Mouse (Mus musculus): ENCODE data around the gene Sgms2. TPM values are rescaled to one million over a fixed set of nuclear protein-coding genes. Genes with fewer than 3 reads are reported as not detected.

The Sgms2 gene
- polyA plus RNA-seq, 1 experiment from 2014 or later = 4.6 TPM

DNA sequence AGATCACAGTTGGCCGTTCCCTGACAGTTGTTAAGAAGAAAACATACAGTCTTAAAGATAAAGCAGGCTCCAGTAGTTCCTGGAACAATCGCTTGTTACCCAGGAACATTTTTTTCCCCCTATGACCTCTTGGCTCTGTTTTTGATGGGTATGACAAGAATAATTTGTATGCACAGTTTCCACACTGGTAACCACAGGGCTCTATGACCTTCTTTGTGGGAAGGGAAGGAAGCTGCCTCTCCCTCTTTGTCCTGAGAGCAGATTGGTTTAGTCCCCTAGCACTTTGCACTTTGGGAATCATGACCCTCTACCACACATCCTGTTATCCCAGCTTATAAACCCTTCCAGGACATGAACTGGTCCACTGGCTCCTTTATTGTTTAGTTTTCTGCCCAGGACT lies 16.8 kb upstream of the Sgms2 start:
- ATAC-seq (ENCODE audit: low FRiP score) = no peak
- no peaks in the 10 kb centered on the region for H3K36me3 ChIP-seq (replicated peaks; ENCODE audit: control insufficient read depth, insufficient read depth)

DNA sequence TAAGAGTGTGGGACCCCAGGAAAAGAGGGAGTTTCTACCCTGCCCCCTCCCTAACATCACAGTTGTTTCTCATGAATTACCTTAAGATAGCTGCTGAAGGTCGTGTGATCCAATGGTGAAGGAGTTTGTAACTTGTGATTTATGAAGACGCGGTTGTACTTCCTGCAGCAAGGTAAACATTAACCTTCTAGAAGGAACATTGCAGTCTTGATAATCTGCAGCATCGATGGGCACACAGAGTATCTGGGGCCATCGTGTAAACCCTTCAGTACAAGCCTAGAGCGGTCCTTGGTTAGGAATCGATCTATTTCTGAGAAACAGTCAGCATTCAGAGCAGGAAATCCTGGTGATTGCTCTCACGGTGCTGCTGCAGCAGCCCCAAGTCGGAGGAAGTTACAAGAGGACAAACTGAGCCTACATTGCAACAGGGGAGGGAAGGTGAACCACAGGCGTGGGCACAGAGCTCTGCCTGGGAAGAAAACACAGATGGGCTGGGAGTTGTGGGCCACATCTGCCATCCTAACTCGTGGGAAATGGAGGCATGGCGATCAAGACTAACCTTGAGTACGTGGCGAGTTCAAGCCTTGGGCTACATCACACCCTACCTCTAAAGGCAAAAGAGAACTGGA lies 13.5 kb upstream of the Sgms2 start:
- no peak for DNase-seq (ENCODE audit: low spot score)
- Histone ChIP-seq H3K9ac (no peak overlapping the region), H3K27me3 (ENCODE audit: control insufficient read depth, insufficient read depth, low read length) (peaks cover 4% of the 10 kb centered on the region), H3K27ac (no peak overlapping the region), H3K4me2 (replicated peaks) (no peak overlapping the region), H3K36me3 (replicated peaks; ENCODE audit: control insufficient read depth, insufficient read depth) (no peaks in the 10 kb centered on the region), H3K9me3 (ENCODE audit: control insufficient read depth, low read length) (no peaks in the 10 kb centered on the region), H3K4me1 (replicated peaks; ENCODE audit: control insufficient read depth, insufficient read depth, low read length) (no peaks in the 10 kb centered on the region), H3K4me3 (replicated peaks; ENCODE audit: low read length) (no peak overlapping the region)
- WGBS = 87% methylated on average over 14 of the region's 14 CpGs
- no peak for ATAC-seq (ENCODE audit: low FRiP score)

More for the DNA sequence above, 16.8 kb upstream of the Sgms2 start:
- no peak overlapping the region for H3K4me2 ChIP-seq (replicated peaks)
- H3K9me3 ChIP-seq (ENCODE audit: control insufficient read depth, low read length) = no peaks in the 10 kb centered on the region
- DNase-seq (ENCODE audit: low spot score) = no peak
- H3K4me3 ChIP-seq (replicated peaks; ENCODE audit: low read length) = no peak overlapping the region
- no peak overlapping the region for H3K27ac ChIP-seq
- no peaks in the 10 kb centered on the region for H3K4me1 ChIP-seq (replicated peaks; ENCODE audit: control insufficient read depth, insufficient read depth, low read length)
- 77% methylated on average over 2 of the region's 2 CpGs for WGBS
- H3K27me3 ChIP-seq (ENCODE audit: control insufficient read depth, insufficient read depth, low read length) = peaks cover 4% of the 10 kb centered on the region
- H3K9ac ChIP-seq = no peak overlapping the region

DNA sequence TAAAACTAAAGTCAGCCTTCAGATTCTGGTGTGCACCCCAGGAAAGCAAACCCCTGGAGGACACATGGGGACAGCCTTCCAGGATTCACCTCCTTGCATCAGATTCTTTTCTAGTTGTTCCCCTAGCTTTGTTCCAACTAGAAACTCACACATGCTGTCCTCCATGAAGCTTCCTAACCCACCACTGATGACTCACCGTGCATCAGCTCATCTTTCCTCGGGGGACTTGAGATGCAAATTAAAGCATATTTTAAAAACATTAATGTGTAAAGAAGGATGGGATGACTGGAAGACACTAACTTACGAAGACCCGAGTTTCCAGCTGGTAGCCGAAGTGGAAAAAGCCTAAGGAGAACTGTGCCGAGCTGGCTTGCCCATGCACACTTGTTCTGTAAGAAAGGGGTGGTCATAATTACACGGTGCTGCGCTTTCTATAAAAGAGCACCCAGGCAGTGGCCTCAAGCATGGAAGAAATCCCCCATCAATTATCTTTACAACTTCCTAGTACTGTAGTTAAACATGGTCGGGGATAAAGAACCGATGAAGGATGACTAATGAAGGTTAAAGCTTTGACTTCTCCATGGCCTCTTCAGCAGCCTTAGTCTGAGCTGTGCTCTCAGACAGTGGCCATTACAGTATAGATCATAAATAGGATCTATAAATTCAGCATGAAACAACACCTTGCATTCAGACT lies 10.6 kb upstream of the Sgms2 start:
- 45% methylated on average over 10 of the region's 10 CpGs for WGBS
- H3K9ac ChIP-seq = no peak overlapping the region
- H3K27ac ChIP-seq = no peak overlapping the region
- no peak for DNase-seq (ENCODE audit: low spot score)
- no peaks in the 10 kb centered on the region for H3K9me3 ChIP-seq (ENCODE audit: control insufficient read depth, low read length)
- ATAC-seq (ENCODE audit: low FRiP score) = no peak
- H3K4me3 ChIP-seq (replicated peaks; ENCODE audit: low read length) = no peak overlapping the region
- no peak overlapping the region for H3K4me2 ChIP-seq (replicated peaks)
- no peaks in the 10 kb centered on the region for H3K36me3 ChIP-seq (replicated peaks; ENCODE audit: control insufficient read depth, insufficient read depth)
- no peaks in the 10 kb centered on the region for H3K4me1 ChIP-seq (replicated peaks; ENCODE audit: control insufficient read depth, insufficient read depth, low read length)
- peaks cover 4% of the 10 kb centered on the region; the same call in 1 of the 2 replicates for H3K27me3 ChIP-seq (ENCODE audit: control insufficient read depth, insufficient read depth, low read length)

DNA sequence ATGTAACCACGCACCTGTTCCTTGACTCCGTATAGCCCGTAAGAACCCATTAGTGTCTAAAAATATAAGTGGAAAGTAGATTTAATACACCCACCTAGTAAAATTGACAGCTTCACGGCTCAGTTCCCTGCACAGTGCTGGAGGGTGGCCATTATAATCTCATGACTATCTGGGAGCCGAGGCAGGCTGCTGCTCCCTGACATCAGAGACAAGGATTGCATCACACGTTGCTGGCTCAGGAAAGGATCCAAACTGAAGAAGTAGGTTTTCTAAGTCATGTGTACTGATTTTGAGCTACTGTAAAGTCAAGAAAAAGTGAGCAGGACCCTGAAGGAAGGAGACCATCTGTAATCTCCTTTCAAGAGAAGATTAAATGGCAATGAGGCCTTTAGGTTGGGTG lies 8.4 kb upstream of the Sgms2 start:
- no peak overlapping the region for H3K4me3 ChIP-seq (replicated peaks; ENCODE audit: low read length)
- H3K9ac ChIP-seq = no peak overlapping the region
- H3K27me3 ChIP-seq (ENCODE audit: control insufficient read depth, insufficient read depth, low read length) = peaks cover under 1% of the 10 kb centered on the region; the same call in 1 of the 2 replicates
- no peak for ATAC-seq (ENCODE audit: low FRiP score)
- no peak overlapping the region for H3K4me2 ChIP-seq (replicated peaks)
- no peaks in the 10 kb centered on the region for H3K4me1 ChIP-seq (replicated peaks; ENCODE audit: control insufficient read depth, insufficient read depth, low read length)
- no peaks in the 10 kb centered on the region for H3K36me3 ChIP-seq (replicated peaks; ENCODE audit: control insufficient read depth, insufficient read depth)
- no peak for DNase-seq (ENCODE audit: low spot score)
- no peak overlapping the region for H3K27ac ChIP-seq
- H3K9me3 ChIP-seq (ENCODE audit: control insufficient read depth, low read length) = no peaks in the 10 kb centered on the region
- 79% methylated on average over 6 of the region's 6 CpGs for WGBS

DNA sequence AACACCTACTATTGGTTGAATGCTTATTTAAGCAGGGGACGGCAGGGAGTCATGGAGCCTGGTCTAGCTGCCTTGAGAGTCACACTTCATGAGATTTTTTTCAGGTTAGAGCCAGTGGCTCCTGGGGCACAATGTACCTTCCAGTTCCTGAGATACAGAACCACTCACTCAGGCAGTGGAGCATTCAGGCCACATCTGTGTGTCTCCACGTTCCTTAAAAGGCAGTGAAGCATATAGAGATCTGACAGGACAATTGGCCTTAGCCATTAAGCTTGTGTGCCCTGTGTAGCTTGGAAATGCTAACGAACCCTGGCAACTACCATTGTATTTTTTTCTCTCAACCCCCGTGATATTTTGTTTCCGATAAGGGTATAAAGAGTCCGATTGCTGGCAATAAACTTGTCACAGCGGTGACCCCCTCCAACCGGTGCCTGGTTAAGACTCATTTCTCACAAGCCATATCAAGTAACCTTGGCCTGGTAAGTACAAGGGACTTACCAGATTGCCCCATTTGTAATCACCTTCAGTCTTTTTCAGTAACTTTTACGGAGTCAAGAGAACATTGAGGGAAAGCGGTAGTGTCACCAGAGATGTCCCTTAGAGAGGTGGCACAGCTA lies 5.4 kb upstream of the Sgms2 start:
- no peaks in the 10 kb centered on the region for H3K9me3 ChIP-seq (ENCODE audit: control insufficient read depth, low read length)
- no peaks in the 10 kb centered on the region for H3K36me3 ChIP-seq (replicated peaks; ENCODE audit: control insufficient read depth, insufficient read depth)
- ATAC-seq (ENCODE audit: low FRiP score) = no peak
- peaks cover 17% of the 10 kb centered on the region for H3K27me3 ChIP-seq (ENCODE audit: control insufficient read depth, insufficient read depth, low read length)
- H3K9ac ChIP-seq = no peak overlapping the region
- DNase-seq (ENCODE audit: low spot score) = no peak
- no peaks in the 10 kb centered on the region for H3K4me1 ChIP-seq (replicated peaks; ENCODE audit: control insufficient read depth, insufficient read depth, low read length)
- H3K27ac ChIP-seq = no peak overlapping the region
- no peak overlapping the region for H3K4me2 ChIP-seq (replicated peaks)
- 50% methylated on average over 10 of the region's 10 CpGs for WGBS
- no peak overlapping the region for H3K4me3 ChIP-seq (replicated peaks; ENCODE audit: low read length)

DNA sequence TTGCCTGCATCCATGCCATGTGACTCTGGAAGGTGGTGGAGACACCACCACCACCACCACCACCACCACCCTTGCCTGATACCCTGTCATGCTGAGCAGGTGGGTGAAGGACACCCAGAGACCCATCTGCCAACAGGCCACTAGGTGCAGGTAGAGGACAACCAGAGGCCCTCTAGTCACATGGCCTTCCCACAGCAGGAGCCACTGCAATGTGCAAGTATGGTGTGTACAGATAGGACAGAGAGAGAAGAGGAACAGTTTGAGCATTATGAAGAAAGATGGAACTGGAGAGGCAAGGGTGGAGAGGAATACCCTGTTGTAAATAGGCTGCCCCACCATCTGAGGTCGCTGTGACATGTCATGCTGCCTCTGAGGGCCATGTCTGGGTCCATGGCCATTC lies 3.9 kb upstream of the Sgms2 start:
- WGBS = 84% methylated on average over 1 of the region's 1 CpGs

DNA sequence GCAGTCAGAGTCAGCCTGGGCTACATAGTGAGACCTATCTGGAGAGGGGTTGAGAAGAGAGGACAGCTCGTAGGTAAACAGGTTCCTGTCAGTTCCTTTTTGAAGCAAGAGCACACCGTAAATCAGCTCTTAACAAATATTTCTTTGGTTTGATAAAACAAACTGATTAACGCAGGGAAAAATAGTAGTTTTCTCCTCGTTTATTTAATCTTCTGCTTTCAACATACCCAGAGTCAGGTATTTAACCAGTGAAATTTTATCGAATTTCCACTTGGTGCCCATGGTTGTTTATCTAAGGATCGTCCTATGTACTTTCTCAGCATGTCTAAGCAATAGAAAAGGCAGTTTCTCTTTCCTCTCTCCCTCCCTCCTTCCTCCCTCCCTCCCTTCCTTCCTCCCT lies 2.0 kb upstream of the Sgms2 start:
- H3K27me3 ChIP-seq (ENCODE audit: control insufficient read depth, insufficient read depth, low read length) = peaks cover 46% of the 10 kb centered on the region
- no peak for ATAC-seq (ENCODE audit: low FRiP score)

More for the DNA sequence above, 3.9 kb upstream of the Sgms2 start:
- no peak overlapping the region for H3K27ac ChIP-seq
- H3K4me1 ChIP-seq (replicated peaks; ENCODE audit: control insufficient read depth, insufficient read depth, low read length) = no peaks in the 10 kb centered on the region
- no peak overlapping the region for H3K9ac ChIP-seq
- DNase-seq (ENCODE audit: low spot score) (no peak), ATAC-seq (ENCODE audit: low FRiP score) (no peak)
- no peaks in the 10 kb centered on the region for H3K36me3 ChIP-seq (replicated peaks; ENCODE audit: control insufficient read depth, insufficient read depth)
- H3K27me3 ChIP-seq (ENCODE audit: control insufficient read depth, insufficient read depth, low read length) = peaks cover 31% of the 10 kb centered on the region
- no peak overlapping the region for H3K4me3 ChIP-seq (replicated peaks; ENCODE audit: low read length)
- H3K9me3 ChIP-seq (ENCODE audit: control insufficient read depth, low read length) = no peaks in the 10 kb centered on the region
- H3K4me2 ChIP-seq (replicated peaks) = no peak overlapping the region

DNA sequence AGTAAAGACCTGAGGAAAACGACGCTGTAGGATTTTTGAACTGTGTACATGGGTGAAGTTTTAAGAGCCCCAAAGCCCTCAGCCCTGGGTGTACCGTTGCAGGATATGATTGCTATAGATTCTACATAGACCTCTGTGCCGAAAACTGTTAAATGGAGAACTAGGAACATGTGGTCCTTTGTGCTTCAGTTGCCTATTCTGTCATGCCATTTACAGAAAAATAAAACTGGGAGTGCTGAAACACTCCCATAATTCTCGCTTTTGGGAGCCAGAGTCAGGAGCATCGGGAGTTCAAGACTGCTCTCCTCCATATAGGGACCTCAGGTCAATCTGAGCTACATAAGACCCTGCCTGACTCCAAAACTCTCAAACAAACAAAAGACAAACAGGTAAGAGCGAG lies 769 bp upstream of the Sgms2 start:
- 93% methylated on average over 7 of the region's 7 CpGs for WGBS
- H3K9me3 ChIP-seq (ENCODE audit: control insufficient read depth, low read length) = no peaks in the 10 kb centered on the region
- no peak overlapping the region for H3K4me2 ChIP-seq (replicated peaks)
- no peak overlapping the region for H3K27ac ChIP-seq
- H3K9ac ChIP-seq = no peak overlapping the region
- H3K4me3 ChIP-seq (replicated peaks; ENCODE audit: low read length) = no peak overlapping the region
- DNase-seq (ENCODE audit: low spot score) = no peak
- no peak for ATAC-seq (ENCODE audit: low FRiP score)
- peaks cover 56% of the 10 kb centered on the region for H3K27me3 ChIP-seq (ENCODE audit: control insufficient read depth, insufficient read depth, low read length)
- no peaks in the 10 kb centered on the region for H3K4me1 ChIP-seq (replicated peaks; ENCODE audit: control insufficient read depth, insufficient read depth, low read length)
- no peaks in the 10 kb centered on the region for H3K36me3 ChIP-seq (replicated peaks; ENCODE audit: control insufficient read depth, insufficient read depth)

More for the DNA sequence above, 2.0 kb upstream of the Sgms2 start:
- Histone ChIP-seq H3K4me1 (replicated peaks; ENCODE audit: control insufficient read depth, insufficient read depth, low read length) (no peaks in the 10 kb centered on the region), H3K9ac (no peak overlapping the region), H3K4me3 (replicated peaks; ENCODE audit: low read length) (no peak overlapping the region), H3K9me3 (ENCODE audit: control insufficient read depth, low read length) (no peaks in the 10 kb centered on the region), H3K4me2 (replicated peaks) (no peak overlapping the region), H3K27ac (no peak overlapping the region), H3K36me3 (replicated peaks; ENCODE audit: control insufficient read depth, insufficient read depth) (no peaks in the 10 kb centered on the region)
- no peak for DNase-seq (ENCODE audit: low spot score)
- 73% methylated on average over 6 of the region's 6 CpGs for WGBS

DNA sequence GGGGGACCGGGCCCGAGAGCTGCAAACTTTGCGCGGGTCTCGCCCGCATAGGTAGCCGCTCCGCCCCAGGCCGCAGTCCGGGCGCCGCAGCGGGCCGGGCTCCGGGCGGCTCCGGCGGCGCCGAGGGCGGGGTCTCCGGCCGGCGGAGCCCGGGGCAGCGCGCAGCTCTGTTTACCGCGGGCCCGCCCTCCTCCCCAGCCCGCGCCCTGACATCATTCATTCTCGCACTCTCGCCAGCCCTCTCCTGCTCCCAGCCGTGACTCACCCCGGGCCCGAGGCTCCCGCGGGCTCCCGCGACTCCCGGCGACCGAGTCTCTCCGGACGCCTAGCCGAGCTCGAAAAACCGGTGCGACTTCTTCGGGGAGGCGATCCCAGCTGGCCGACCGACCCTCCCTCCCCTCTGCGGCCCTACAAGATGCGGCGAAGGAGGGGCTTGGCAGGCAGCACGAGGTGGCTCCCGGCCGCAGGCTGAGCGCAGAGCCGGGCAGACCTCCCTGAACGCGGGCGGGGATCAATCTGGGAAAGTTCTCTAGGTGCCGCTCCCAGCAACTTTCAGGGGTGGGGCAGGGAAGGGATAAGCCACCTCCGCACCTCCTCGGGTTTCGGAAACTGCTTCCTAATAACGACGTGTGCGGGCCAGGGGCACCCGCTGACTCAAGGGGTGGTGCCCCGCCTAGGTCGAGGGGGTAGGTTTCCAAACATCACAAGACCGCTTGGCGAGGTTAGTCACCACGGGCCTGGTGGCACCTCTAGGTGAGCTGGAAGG lies 885 bp downstream of the Sgms2 start:
- H3K27me3 ChIP-seq (ENCODE audit: control insufficient read depth, insufficient read depth, low read length) = peaks cover 58% of the 10 kb centered on the region

More for the DNA sequence above, 885 bp downstream of the Sgms2 start:
- no peaks in the 10 kb centered on the region for H3K36me3 ChIP-seq (replicated peaks; ENCODE audit: control insufficient read depth, insufficient read depth)
- peak overlapping the region; percentile 98 for H3K4me2 ChIP-seq (replicated peaks)
- ATAC-seq (ENCODE audit: low FRiP score) = peak; percentile 90
- peak overlapping the region; percentile 77 for H3K4me3 ChIP-seq (replicated peaks; ENCODE audit: low read length)
- WGBS = under 1% methylated on average over 74 of the region's 78 CpGs
- H3K4me1 ChIP-seq (replicated peaks; ENCODE audit: control insufficient read depth, insufficient read depth, low read length) = no peaks in the 10 kb centered on the region
- no peaks in the 10 kb centered on the region for H3K9me3 ChIP-seq (ENCODE audit: control insufficient read depth, low read length)
- peak overlapping the region; percentile 70 for H3K9ac ChIP-seq
- DNase-seq (ENCODE audit: low spot score) = peak; percentile 48
- peak overlapping the region; percentile 51; the same call in 1 of the 2 replicates for H3K27ac ChIP-seq
